ENCODE assay signal across 9 mouse cellular contexts in the genomic region with DNA sequence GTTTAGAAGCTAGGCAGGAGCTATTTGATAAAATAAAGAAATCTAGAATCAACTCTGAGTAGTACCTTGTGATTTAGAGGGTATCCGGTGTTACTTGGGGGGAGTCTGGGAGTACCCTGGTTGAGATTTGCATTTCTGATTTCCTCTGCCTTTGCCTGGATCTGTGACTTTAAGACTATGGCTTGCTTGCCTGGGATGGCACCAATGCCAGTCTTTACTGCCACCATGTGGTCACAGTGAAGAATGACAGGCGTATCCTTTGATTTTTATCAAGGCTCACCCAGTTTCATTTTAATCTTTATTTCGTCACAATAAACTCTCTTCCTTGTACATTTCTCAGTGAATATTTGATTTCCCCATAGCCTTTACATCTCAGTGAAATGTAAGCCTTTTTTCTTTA. TPM values are rescaled to one million over a fixed set of nuclear protein-coding genes. Genes with fewer than 3 reads are reported as not detected.
A peak's percentile ranks its signal among the peaks of the same experiment; 100 is the strongest.
DNase-seq lines count a peak whose midpoint lies in the region; ATAC-seq and TF ChIP-seq lines count a peak whose summit lies in the region.
"Had no signal": no experiment of that assay in that cellular context is flagged by ENCODE, and none has a peak within 500 bp of the region (broad histone marks: within the 10 kb centered on the region; RNA-seq: fewer than 3 reads in every experiment).

No protein-coding gene starts in this region.

- H3K36me3 ChIP-seq in heart, adult 2 months (ENCODE audit: control insufficient read depth, insufficient read depth, low read length) = no peaks in the 10 kb centered on the region
- H3K36me3 ChIP-seq in forebrain, embryonic 15.5 days = no peaks in the 10 kb centered on the region
- H3K36me3 ChIP-seq in small intestine, adult 2 months (ENCODE audit: control insufficient read depth, insufficient read depth, low read length) = no peaks in the 10 kb centered on the region
- H3K36me3 ChIP-seq: liver, embryonic 13.5 days had no signal

- DNase-seq in heart, adult 2 months = no peak
- no peak for DNase-seq in heart, adult 9 months (ENCODE audit: low spot score in 2 of 2)
- peak; percentile 75 for DNase-seq in 416B (ENCODE audit: low read depth)
- DNase-seq in Muller cell, postnatal 12 days (ENCODE audit: inconsistent ontology term) = peak; percentile 16
- no peak for DNase-seq in kidney, adult 18-20 months
- DNase-seq in right cerebral cortex, adult 2 months (ENCODE audit: low spot score in 2 of 2) = no peak
- DNase-seq: liver, embryonic 13.5 days had no signal

- no peaks in the 10 kb centered on the region for H3K79me2 ChIP-seq in heart, adult 2 months (replicated peaks; ENCODE audit: control insufficient read depth, insufficient read depth, low read length)

- no peak overlapping the region for H3K9ac ChIP-seq in heart, adult 2 months (ENCODE audit: low read depth, low read length)
- H3K9ac ChIP-seq in forebrain, embryonic 15.5 days (replicated peaks) = no peak overlapping the region
- H3K9ac ChIP-seq: liver, embryonic 13.5 days had no signal

- no peak overlapping the region for H3K4me3 ChIP-seq in heart, adult 2 months
- no peak overlapping the region for H3K4me3 ChIP-seq in forebrain, embryonic 15.5 days
- no peak overlapping the region for H3K4me3 ChIP-seq in small intestine, adult 2 months (ENCODE audit: low read depth, low read length)
- H3K4me3 ChIP-seq: liver, embryonic 13.5 days had no signal

- H3K9me3 ChIP-seq in forebrain, embryonic 15.5 days = no peaks in the 10 kb centered on the region
- H3K9me3 ChIP-seq: liver, embryonic 13.5 days had no signal

- H3K27ac ChIP-seq in heart, adult 2 months = no peak overlapping the region
- no peak overlapping the region for H3K27ac ChIP-seq in forebrain, embryonic 15.5 days (replicated peaks)
- no peak overlapping the region for H3K27ac ChIP-seq in small intestine, adult 2 months (ENCODE audit: insufficient read depth, low read depth, low read length)
- H3K27ac ChIP-seq: liver, embryonic 13.5 days had no signal

- 0 out of 2 replicates have a peak, but pooled peaks have one; percentile 46 for ATAC-seq in forebrain, embryonic 15.5 days (replicated peaks)

- peak; percentile 92 for TF ChIP-seq CTCF in heart, adult 2 months (IDR thresholded peaks at IDR 0.05)
- TF ChIP-seq CTCF in small intestine, adult 2 months (IDR thresholded peaks at IDR 0.05; ENCODE audit: extremely low read depth, insufficient read length, insufficient replicate concordance, low read depth, low read length) = peak; percentile 42; the same call in 1 of the 2 replicates

- 0 out of 2 replicates have a peak, but pooled peaks have one; percentile 41 for TF ChIP-seq EP300 in heart, adult 2 months (IDR thresholded peaks at IDR 0.05; ENCODE audit: insufficient read depth, low read depth, low read length)

- 3% methylated on average over 3 of the region's 3 CpGs for WGBS in heart, adult 2 months
- WGBS in forebrain, embryonic 15.5 days = 12% methylated on average over 3 of the region's 3 CpGs
- 4% methylated on average over 3 of the region's 3 CpGs for WGBS in small intestine, adult 2 months

- TF ChIP-seq POLR2A in heart, adult 2 months (IDR thresholded peaks at IDR 0.05; ENCODE audit: insufficient read depth, low read depth, low read length) = no peak
- no peak for TF ChIP-seq POLR2A in small intestine, adult 2 months (IDR thresholded peaks at IDR 0.05; ENCODE audit: low read depth, low read length)

- intact Hi-C loops in heart, adult 2 months (cut with DNase I) = loop anchor here (1.0 kb wide), 1 partner anchor 254 kb away; no protein-coding TSS in a partner anchor

- H3K4me2 ChIP-seq in forebrain, embryonic 15.5 days (replicated peaks) = no peak overlapping the region
- H3K4me2 ChIP-seq: liver, embryonic 13.5 days had no signal

- no peaks in the 10 kb centered on the region for H3K4me1 ChIP-seq in heart, adult 2 months (ENCODE audit: control insufficient read depth, insufficient read depth, low read length)
- H3K4me1 ChIP-seq in forebrain, embryonic 15.5 days = no peaks in the 10 kb centered on the region
- H3K4me1 ChIP-seq in small intestine, adult 2 months (ENCODE audit: control insufficient read depth, insufficient read depth, insufficient read length, low read length) = no peaks in the 10 kb centered on the region
- H3K4me1 ChIP-seq: liver, embryonic 13.5 days had no signal

- H3K27me3 ChIP-seq in heart, adult 2 months (ENCODE audit: control insufficient read depth, insufficient read depth, low read length) = peaks cover 3% of the 10 kb centered on the region; the same call in 1 of the 2 replicates
- no peaks in the 10 kb centered on the region for H3K27me3 ChIP-seq in forebrain, embryonic 15.5 days
- no peaks in the 10 kb centered on the region for H3K27me3 ChIP-seq in small intestine, adult 2 months (ENCODE audit: control insufficient read depth, insufficient read depth, low read length)

RNA-seq across cellular contexts. Expression of a gene that starts 16.3 kb away (rescaled TPM):
- not detected for total RNA-seq in heart, adult 2 months (2021)
- 0.20 and 0.23 TPM in 2 replicates for polyA plus RNA-seq in heart, adult 2 months (2012; rRNA removed)
- polyA plus RNA-seq in forebrain, embryonic 15.5 days (2015; fragmentation: Nextera tagmentation; extraction: Ambion mirVana) = 0.15 and 0.34 TPM in 2 replicates
- polyA plus RNA-seq in small intestine, adult 2 months (2012; rRNA removed) = 0.36 and 1.4 TPM in 2 replicates
- polyA plus RNA-seq: liver, embryonic 13.5 days had no signal

RNA-seq across cellular contexts. Expression of a gene that starts 17.4 kb away (rescaled TPM):
- under 1 TPM in 1 of 2 experiments, not detected in 1; 0.09 TPM for total RNA-seq in heart, adult 2 months (2021)
- 0.43 and 0.47 TPM in 2 replicates for polyA plus RNA-seq in heart, adult 2 months (2012; rRNA removed)
- 1.3 and 1.6 TPM in 2 replicates for polyA plus RNA-seq in forebrain, embryonic 15.5 days (2015; fragmentation: Nextera tagmentation; extraction: Ambion mirVana)
- 0.75 and 1.4 TPM in 2 replicates for polyA plus RNA-seq in small intestine, adult 2 months (2012; rRNA removed)
- polyA plus RNA-seq: liver, embryonic 13.5 days had no signal

RNA-seq across cellular contexts. Expression of a gene that starts 31.3 kb away (rescaled TPM):
- total RNA-seq in heart, adult 2 months (2021) = 1 to 10 TPM; 2.8 to 3.7 TPM
- polyA plus RNA-seq in heart, adult 2 months (2012; rRNA removed) = 1.8 and 5.9 TPM in 2 replicates
- 28.1 and 28.5 TPM in 2 replicates for polyA plus RNA-seq in forebrain, embryonic 15.5 days (2015; fragmentation: Nextera tagmentation; extraction: Ambion mirVana)
- polyA plus RNA-seq in small intestine, adult 2 months (2012; rRNA removed) = 0.91 and 2.0 TPM in 2 replicates

Comparison
In these comparisons a context has a peak if more than half of its experiments do, and no peak if none do; other contexts are left out.
1. DNase-seq: peak in 416B (single experiment) and Muller cell, postnatal 12 days (single experiment); none in heart, adult 2 months (0 of 2), heart, adult 9 months (0 of 2), kidney, adult 18-20 months (single experiment) and right cerebral cortex, adult 2 months (0 of 2).